Mouse (Mus musculus): ENCODE results near the gene Fam25c.

- no peak for TF ChIP-seq CTCF (IDR thresholded peaks at IDR 0.05; ENCODE audit: low read depth)
- TF ChIP-seq EP300 (IDR thresholded peaks at IDR 0.05; ENCODE audit: low read depth): no peak
Observed at GRCm38 (mm10) chr14:34309907-34310233, 45.4 kb downstream of the Fam25c start.

Data from liver, embryonic 14.5 days (tissue).